Mouse (Mus musculus): ENCODE data around the gene Ptcra.

The Ptcra gene

DNA sequence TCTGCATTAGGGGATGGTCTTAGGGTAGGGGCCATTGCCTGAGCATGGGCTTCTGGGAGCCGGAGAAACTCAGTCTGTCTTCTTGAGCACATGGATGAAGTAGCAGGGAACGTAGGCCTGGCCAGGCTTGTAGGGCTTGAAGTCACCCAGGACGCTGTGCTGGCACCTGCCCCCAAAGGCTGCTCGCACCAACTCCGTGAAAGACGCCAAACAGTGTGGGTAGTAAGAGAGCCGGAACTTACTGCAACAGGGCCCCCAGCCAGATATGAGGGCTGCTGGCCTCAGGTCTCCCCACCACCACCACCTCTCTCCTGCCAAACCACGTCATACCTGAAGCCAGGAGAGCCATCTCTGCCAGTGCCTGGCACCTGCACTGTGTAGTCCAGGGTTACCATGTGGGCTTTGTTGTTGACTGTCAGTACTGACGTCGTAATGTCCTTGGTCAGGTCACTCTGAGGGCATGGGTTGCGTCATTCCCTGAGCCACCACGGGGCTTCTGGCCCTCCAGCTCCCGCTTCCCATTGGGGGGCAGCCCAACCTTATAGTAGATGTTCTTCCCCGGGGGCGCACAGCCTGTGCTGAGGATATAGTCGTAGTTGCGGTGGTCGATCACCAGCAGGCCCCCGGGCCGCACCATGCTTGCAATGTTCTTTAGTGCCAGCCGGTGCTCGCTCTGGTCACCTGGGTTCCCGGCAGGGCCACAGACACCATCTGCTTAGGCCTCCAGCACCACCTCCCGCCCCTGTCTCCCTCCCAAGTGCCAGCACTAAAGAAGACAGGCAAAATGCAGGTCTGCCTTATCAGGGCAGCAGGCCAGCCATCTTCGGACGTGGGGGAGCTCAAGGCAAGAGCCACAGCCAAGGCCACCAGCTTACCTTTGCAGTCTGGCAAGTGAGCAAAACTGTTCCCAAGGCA is 37.5 kb downstream of the Ptcra start:
- DNase-seq (ENCODE audit: low read depth, low spot score), result no peak

DNA sequence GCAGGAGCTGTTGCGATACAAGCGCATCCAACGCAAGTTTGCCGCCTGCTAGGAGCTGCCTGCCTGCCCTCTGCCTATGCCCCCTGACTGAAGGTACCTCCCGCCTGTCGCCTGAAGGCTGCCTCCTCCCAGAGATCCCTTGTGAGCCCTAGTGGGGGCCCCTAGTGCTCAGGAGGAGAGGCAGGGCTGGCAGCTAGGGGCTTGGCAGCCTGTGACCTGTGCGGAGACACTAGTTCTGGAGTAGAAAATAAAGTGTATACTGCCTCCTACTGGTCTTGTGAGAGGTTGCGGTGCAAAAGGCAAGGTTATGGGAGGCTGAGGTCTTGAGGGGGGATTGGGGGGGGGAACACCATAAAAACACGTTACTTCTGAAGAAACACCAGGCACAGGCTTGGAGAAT is 38.2 kb downstream of the Ptcra start:
- peak; percentile 54 for DNase-seq (ENCODE audit: low read depth, low spot score)

DNA sequence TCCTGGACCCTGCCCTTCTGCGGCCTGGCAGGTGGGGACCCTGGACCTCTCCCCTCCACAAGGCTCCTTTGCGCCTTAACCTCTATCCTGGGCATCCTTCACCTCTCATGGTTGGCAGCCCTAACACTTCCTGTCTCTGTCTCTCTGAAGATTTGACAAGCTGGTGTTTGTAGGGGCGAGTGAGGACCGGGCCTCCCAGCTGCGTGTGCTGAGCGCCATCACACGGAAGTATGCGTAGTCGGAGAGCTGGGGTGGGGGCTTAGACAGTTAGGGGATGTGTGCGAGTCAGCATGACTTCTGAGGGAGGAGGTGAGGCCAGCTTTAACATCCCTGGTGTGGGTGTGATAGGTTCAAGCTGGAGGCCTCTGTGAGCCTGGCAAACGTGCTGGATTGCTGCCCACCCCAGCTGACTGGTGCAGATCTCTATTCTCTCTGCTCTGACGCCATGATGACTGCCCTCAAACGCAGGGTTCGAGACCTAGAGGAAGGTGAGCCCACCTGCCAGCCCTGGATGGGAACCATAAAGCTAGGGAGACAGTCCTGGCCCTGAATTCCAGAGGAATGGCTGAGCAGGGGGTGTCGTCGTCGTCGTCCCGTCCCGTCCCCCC is 38.9 kb downstream of the Ptcra start:
- no peak for DNase-seq (ENCODE audit: low read depth, low spot score)

DNA sequence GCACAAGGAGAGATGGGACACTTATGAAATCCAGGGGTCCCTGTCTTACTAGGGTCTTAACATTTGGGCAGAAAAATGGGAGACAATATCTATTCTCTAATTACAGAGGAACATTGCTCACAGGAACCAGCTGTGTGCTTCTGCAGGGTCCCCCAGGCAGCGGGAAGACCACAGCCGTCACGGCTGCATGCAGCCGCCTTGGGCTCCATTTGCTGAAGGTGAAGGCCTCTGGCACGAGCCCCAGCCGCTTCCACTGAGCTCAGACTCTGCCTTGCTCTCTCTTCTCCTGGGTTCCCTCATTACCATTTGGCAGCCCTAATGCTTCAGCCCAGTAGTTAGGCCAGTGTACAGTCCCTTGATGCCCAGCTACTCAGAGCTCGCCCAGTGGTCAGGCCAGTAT is 42.4 kb downstream of the Ptcra start:
- no peak for DNase-seq (ENCODE audit: low read depth, low spot score)

DNA sequence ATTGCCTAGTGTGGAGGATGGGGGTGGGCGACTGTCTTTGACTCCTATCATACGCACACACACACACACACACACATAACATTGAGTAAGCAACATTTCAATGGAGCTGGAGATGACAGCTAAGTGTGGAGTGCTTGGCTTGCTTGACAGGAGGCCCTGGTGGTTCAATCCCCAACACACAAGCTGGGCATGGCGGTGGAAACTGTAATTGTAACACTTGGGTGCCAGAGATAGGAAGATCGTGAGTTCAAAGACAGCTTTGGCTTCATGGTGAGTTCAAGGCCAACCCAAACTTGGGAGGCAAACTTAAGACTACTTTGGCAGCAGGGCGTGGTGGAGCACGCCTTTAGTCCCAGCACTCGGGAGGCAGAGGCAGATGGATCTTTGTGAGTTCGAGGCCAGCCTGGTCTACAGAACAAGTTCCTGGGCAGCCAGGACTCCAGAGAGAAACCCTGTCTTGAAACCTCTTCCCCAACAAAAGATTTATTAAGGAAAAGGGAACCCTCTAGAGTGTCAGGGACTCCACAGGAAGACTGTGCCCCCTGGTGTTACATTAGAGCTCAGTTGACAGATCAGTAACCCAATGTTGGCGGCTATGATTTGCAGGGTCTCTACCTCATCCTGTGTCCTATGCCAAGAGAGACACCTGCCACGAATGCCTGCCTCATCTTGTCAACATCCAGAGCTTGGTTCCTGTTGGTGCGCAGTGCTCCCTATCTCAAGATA is 48.6 kb downstream of the Ptcra start:
- peak; percentile 87 for DNase-seq (ENCODE audit: low read depth, low spot score)

DNA sequence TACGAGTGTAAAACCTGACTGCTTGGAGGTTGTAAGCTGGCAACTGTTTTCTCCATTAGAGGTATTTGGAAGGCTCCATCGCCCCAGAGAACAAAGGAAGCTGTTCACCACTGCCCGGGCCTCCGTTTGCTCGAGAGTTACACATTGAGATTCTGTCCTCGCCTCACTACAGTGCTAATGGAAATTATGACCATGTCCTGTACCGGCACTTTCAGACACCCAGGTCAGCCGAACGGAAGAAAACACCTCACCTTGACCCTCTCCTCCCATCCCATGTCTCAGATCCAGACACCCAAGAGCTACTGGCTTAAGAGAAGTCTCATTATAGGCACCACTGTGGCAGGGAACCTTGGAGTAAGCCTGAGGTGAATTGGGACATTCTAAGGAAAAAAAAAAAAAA is 49.7 kb downstream of the Ptcra start:
- DNase-seq (ENCODE audit: low read depth, low spot score), result no peak

DNA sequence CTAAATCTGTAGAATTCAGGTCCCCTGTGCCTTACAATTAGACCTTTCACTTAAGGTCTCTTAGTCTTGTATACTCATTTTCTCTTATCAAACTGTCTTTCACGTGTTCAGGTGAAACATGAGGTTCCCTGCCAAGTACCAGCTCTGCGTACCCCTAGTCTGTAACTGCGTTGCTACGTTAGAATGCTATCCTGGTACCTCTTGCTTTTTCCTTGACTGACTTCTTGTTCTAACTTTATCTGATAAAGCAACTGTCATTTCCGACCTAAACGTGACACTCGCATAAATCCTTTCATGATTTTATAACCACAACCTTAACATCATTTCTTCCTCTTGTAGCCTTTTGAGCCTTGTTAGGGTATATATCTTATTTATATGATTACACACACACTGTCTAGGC is 51.1 kb downstream of the Ptcra start:
- no peak for DNase-seq (ENCODE audit: low read depth, low spot score)

DNA sequence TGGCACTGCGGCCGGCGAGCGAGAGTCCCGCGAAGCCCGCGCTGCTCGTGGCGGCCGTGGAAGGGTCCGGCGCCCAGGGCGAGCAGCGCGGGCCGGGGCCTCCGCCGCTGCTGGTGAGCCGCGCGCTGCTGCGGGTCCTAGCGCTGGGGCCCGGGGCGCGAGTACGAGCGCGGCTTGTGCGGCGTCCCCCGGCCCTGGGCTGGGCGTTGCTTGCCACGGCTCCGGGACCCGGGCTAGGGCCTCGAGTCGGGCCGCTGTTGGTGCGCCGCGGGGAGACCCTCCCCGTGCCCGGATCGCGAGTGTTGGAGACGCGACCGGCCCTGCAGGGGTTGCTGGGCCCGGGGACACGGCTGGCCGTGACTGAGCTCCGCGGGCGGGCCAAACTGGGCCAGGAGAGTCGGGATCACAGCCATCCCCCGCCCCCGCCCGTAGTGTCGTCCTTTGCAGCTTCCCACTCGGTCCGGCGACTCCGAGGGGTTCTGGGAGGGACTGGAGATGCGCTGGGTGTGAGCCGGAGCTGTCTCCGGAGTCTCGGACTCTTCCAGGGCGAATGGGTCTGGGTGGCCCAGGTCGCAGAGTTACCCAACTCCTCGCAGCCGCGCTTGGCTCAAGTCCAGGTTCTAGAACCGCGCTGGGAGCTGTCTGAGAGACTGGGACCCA is 51.8 kb downstream of the Ptcra start:
- peak; percentile 58 for DNase-seq (ENCODE audit: low read depth, low spot score)

DNA sequence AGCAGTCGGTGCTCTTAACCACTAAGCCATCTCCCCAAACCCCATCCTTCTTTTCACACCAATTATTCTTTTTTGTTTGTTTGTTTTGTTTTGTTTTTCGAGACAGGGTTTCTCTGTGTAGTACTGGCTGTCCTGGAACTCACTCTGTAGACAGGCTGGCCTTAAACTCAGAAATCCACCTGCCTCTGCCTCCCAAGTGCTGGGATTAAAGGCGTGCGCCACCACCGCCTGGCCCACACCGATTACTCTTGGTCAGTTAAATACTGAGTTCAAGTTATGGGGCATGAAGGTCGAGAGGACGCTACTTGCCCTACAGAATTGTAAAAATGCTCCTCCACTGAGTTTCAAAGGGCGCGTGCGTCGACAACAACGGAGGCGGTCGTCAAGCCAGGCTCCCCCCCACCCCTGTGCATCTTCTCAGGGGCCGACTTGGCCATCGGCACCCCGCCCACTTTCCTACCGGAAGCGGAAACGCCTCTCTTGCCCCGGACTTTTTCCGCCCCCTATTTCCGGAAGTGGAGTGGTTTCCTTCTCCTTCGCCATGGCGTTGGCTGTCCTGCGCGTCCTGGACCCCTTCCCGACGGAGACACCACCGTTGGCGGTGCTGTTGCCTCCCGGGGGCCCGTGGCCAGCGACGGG is 52.4 kb downstream of the Ptcra start, which contains the start of gene Pex6:
Pex6 (plus strand) TSS at position 505 of the 639 bp plus-strand sequence.
- peak; percentile 96 for DNase-seq (ENCODE audit: low read depth, low spot score)

DNA sequence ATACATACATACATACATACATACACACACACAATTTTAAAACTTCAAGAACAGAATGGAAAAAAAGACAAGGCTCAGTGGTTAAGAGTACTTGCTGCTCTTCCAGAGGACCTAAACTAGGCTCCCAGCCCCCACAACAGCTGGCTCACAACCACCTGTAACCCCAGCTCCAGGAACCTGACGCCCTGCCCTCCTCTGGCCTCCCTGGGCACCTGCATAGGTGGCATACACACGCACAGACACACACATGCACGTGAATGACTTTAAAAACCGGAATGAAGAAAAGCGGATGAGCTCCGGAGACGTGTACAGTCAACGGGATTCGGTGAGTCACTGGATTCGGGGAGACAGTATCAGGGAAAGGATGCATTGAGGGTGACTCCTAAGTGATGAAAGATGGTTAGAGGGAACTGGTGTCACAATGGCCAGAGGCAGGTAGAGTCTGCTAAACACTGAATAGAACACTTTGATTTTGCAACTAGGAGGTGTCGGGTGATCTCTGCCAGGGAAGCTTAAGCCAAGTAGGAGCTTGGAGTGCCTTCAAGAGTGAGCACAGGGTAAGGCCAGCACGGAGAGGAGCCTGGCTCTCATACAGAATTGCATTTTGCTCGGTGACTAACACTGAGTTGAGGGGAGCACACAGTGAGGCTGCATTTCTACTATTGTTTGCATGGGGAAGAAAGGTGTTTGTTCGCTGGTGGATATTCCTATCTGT is 57.0 kb downstream of the Ptcra start:
- DNase-seq (ENCODE audit: low read depth, low spot score), result no peak
